Mouse (Mus musculus): ENCODE data around the gene Unc5b. TPM values are rescaled to one million over a fixed set of nuclear protein-coding genes. Genes with fewer than 3 reads are reported as not detected.
A peak's percentile ranks its signal among the peaks of the same experiment; 100 is the strongest.

Gene Unc5b
- total RNA-seq, 2 experiments from 2014 or later: 1.4 to 2.9 TPM

GRCm38 (mm10) chr10:60818708-60819107, 12.7 kb downstream of the Unc5b start:
- intact Hi-C loops (cut with DNase I): no loop called here
- no peak for DNase-seq
- H3K27ac ChIP-seq: no peak overlapping the region; the same call in 1 of the 2 replicates
- H3K4me3 ChIP-seq: no peak overlapping the region
- TF ChIP-seq CTCF (IDR thresholded peaks at IDR 0.05): no peak

- no peak for DNase-seq
- Histone ChIP-seq H3K27ac (no peak overlapping the region), H3K4me3 (no peak overlapping the region)
- intact Hi-C loops (cut with DNase I): no loop called here
- no peak for TF ChIP-seq CTCF (IDR thresholded peaks at IDR 0.05)
These were observed 13.5 kb downstream of the Unc5b start for GRCm38 (mm10) chr10:60817868-60818267.

GRCm38 (mm10) chr10:60816872-60817648, 14.3 kb downstream of the Unc5b start:
- H3K27ac ChIP-seq: 0 out of 2 replicates have a peak overlapping the region, but pooled peaks have one; percentile 28
- DNase-seq: peak; percentile 79
- no peak for TF ChIP-seq CTCF (IDR thresholded peaks at IDR 0.05)
- H3K4me3 ChIP-seq: peak overlapping the region; percentile 39
- intact Hi-C loops (cut with DNase I): no loop called here

DNA sequence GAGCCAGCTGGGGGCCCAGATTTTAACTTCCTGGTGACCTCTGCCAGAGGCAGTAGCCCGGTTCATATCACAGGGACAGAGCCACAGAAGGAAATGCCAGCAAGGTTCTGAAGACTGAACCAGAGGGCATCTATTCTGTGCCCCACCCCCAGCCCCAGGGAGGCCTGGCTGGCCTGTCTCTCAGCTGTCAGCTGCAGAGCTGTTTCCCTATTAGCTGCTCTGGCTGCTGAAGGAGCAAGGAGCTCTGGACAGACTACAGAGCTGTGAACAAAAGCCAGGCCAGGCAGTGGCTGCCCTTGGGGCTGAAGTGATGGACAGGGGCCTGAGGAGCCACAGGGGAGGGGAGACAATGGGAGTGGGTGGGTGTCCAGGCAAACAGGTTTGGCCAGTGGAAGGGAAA, 15.5 kb downstream of the Unc5b start:
- intact Hi-C loops (cut with DNase I): no loop called here
- Histone ChIP-seq H3K27ac (no peak overlapping the region), H3K4me3 (no peak overlapping the region)
- no peak for DNase-seq
- TF ChIP-seq CTCF (IDR thresholded peaks at IDR 0.05): no peak

DNA sequence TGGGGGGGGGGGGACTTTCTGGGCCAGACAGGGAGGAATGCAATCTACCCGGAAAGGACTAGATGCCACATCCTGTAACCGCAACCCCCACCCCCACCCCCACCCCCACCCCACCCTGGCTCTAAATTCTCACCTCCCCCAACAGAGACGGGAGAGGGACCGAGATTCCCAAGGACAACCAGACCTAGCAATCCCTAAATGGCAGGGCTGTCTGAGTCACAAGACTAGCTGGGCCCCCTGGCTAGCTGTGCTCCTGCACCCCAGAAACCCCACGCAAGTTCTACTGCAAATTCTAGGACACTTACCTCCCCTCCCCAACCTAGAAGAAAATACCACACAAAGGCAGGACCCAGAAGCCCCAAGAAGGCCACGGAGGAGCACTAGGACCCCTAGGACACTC, 16.3 kb downstream of the Unc5b start:
- intact Hi-C loops (cut with DNase I): no loop called here
- H3K4me3 ChIP-seq: no peak overlapping the region
- no peak for TF ChIP-seq CTCF (IDR thresholded peaks at IDR 0.05)
- no peak for DNase-seq
- H3K27ac ChIP-seq: peak overlapping the region; percentile 38; the same call in 1 of the 2 replicates

GRCm38 (mm10) chr10:60814444-60815057, 16.8 kb downstream of the Unc5b start:
- DNase-seq: peak; percentile 61
- Histone ChIP-seq H3K4me3 (no peak overlapping the region), H3K27ac (peak overlapping the region; percentile 51)
- intact Hi-C loops (cut with DNase I): no loop called here
- no peak for TF ChIP-seq CTCF (IDR thresholded peaks at IDR 0.05)

- H3K4me3 ChIP-seq: no peak overlapping the region
- intact Hi-C loops (cut with DNase I): no loop called here
- TF ChIP-seq CTCF (IDR thresholded peaks at IDR 0.05): no peak
- no peak for DNase-seq
- peak overlapping the region; percentile 51; the same call in 1 of the 2 replicates for H3K27ac ChIP-seq
These were observed 17.8 kb downstream of the Unc5b start for GRCm38 (mm10) chr10:60813606-60814005.

- Histone ChIP-seq H3K4me3 (no peak overlapping the region), H3K27ac (no peak overlapping the region)
- TF ChIP-seq CTCF (IDR thresholded peaks at IDR 0.05): no peak
- no peak for DNase-seq
- intact Hi-C loops (cut with DNase I): no loop called here
These were observed 19.4 kb downstream of the Unc5b start for GRCm38 (mm10) chr10:60811792-60812525.

GRCm38 (mm10) chr10:60808447-60808846, 22.9 kb downstream of the Unc5b start:
- no peak for TF ChIP-seq CTCF (IDR thresholded peaks at IDR 0.05)
- peak overlapping the region; percentile 76 for H3K27ac ChIP-seq
- no peak for DNase-seq
- intact Hi-C loops (cut with DNase I): no loop called here
- no peak overlapping the region for H3K4me3 ChIP-seq

DNA sequence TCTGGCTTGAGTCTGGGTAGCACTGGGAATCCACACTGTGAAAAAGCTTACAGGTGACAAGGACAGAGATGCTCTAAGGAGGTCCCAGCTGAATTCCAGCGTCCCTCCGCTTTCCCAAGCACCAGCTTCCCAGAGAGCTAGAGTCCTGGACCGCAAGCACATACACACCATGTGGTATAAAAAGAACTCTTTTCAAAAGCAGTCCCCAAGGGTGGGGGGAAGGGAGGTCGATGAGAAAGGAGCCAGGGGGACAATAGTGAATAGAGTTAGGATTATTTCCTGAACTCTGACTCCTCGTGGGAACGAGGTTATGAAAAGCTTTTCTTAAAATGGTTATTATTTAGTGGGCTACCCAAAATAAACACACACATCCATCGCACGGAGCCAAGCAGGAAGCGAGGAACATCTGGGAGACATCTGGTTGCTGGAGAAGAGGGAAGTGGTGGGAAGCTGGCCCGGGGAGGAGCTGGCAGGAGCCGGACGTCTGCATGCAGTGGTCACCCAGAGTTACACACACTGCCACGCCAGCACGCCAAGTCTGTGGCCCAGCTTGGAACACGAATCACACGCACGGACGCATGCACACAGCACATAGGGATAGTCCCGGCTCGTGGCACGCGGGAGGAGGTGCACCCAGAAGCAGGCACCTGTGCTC, 23.7 kb downstream of the Unc5b start:
- Histone ChIP-seq H3K4me3 (peak overlapping the region; percentile 35), H3K27ac (peak overlapping the region; percentile 76)
- no peak for TF ChIP-seq CTCF (IDR thresholded peaks at IDR 0.05)
- intact Hi-C loops (cut with DNase I): no loop called here
- peak; percentile 80 for DNase-seq

DNA sequence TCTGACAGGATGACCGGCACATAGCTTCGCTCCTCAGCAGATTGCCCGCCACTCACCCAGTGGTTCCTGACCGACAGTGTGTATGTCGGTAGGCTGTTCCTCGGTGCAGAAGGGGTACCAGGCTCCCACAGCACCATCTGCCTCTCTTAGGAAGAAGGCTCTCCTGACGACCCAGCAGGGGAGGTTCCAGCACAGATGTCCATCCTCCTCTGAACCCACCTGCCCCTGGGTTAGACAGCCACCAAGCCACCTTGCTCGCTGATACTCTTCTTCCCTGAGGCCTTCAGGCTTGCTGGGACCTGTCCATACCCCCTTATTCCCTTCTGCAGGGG, 25.2 kb downstream of the Unc5b start:
- intact Hi-C loops (cut with DNase I): no loop called here
- Histone ChIP-seq H3K4me3 (no peak overlapping the region), H3K27ac (peak overlapping the region; percentile 49)
- DNase-seq: no peak
- TF ChIP-seq CTCF (IDR thresholded peaks at IDR 0.05): no peak

GRCm38 (mm10) chr10:60805436-60806206, 25.8 kb downstream of the Unc5b start:
- DNase-seq: no peak
- intact Hi-C loops (cut with DNase I): no loop called here
- peak overlapping the region; percentile 49 for H3K27ac ChIP-seq
- H3K4me3 ChIP-seq: no peak overlapping the region
- TF ChIP-seq CTCF (IDR thresholded peaks at IDR 0.05): no peak

Data from gastrocnemius, adult 2 months (tissue).